Mouse (Mus musculus) heart, adult 2 months (tissue): ENCODE data around the gene Trim69.

Source experiments
- CTCF ChIP-seq: fragments of 200-600 bp; IDR thresholded peaks from 2 replicates; pipeline ENCODE4 v1.8.1; 2022; ENCODE audit warnings: antibody characterized with exemption, mild to moderate bottlenecking, moderate library complexity
- EP300 ChIP-seq: fragments of 200-500 bp; IDR thresholded peaks from 2 replicates; pipeline ENCODE4 v1.6.1; 2011; ENCODE audit warnings: low read depth, low read length, control low read depth; ENCODE audit not compliant: insufficient read depth

- TF ChIP-seq CTCF (peak; percentile 78), EP300 (no peak)
These were observed 34.0 kb downstream of the Trim69 start for GRCm38 (mm10) chr2:122194509-122194929.
